Mouse (Mus musculus) heart, embryonic 15.5 days (tissue): Measurements from ENCODE around the gene Caly. TPM values are rescaled to one million over a fixed set of nuclear protein-coding genes. Genes with fewer than 3 reads are reported as not detected.

Experiments used
- ATAC-seq: fragments of 200-750 bp; cut with Nextera tagmentation; replicated peaks from 2 replicates; pipeline ENCODE4 v1.8.0; 2017; ENCODE audit warnings: low read depth, moderate TSS enrichment; ENCODE audit not compliant: insufficient number of reproducible peaks, insufficient read depth, low FRiP score
- H3K27ac ChIP-seq: fragments of 300-500 bp; sonication (generic); 2 replicates; pipeline ENCODE4 v1.5.1; 2015; ENCODE audit warnings: mild to moderate bottlenecking, inconsistent platforms
- H3K27me3 ChIP-seq: fragments of 300-500 bp; sonication (generic); 2 replicates; pipeline ENCODE4 v1.6.1; 2015; ENCODE audit warnings: inconsistent platforms
- H3K36me3 ChIP-seq: fragments of 300-500 bp; sonication (generic); 2 replicates; pipeline ENCODE4 v1.6.1; 2015; ENCODE audit warnings: mild to moderate bottlenecking, inconsistent platforms
- H3K4me1 ChIP-seq: fragments of 300-500 bp; sonication (generic); replicated peaks from 2 replicates; pipeline ENCODE4 v1.6.1; 2015; ENCODE audit warnings: inconsistent platforms
- H3K4me2 ChIP-seq: fragments of 300-500 bp; sonication (generic); 2 replicates; pipeline ENCODE4 v1.6.1; 2015; ENCODE audit warnings: inconsistent platforms, mild to moderate bottlenecking, moderate library complexity
- H3K4me3 ChIP-seq: fragments of 300-500 bp; sonication (generic); 2 replicates; pipeline ENCODE4 v1.5.1; 2015; ENCODE audit warnings: mild to moderate bottlenecking, inconsistent platforms
- H3K9ac ChIP-seq: fragments of 300-500 bp; sonication (generic); 2 replicates; pipeline ENCODE4 v1.6.1; 2015; ENCODE audit warnings: mild to moderate bottlenecking, inconsistent platforms
- H3K9me3 ChIP-seq: fragments of 300-500 bp; sonication (generic); replicated peaks from 2 replicates; pipeline ENCODE4 v1.6.1; 2016; ENCODE audit warnings: inconsistent platforms
- WGBS: fragments of 180-500 bp; shearing (Covaris S2); methylation state at CpG from one replicate; pipeline ENCODE4 v1.1.7; 2015; ENCODE audit warnings: mixed read lengths; 5-methylcytosine and 5-hydroxymethylcytosine counted together
- polyA plus RNA-seq: library from polyadenylated mRNA; unstranded; fragments of >200 nt; fragmentation: Nextera tagmentation; extraction: Ambion mirVana; gene quantifications from 2 replicates; pipeline ENCODE4 v1.2.1, GENCODE M21; 2015

The Caly gene
- polyA plus RNA-seq, 1 experiment from 2014 or later = 0.45 TPM

GRCm38 (mm10) chr7:140081408-140082241 lies 723 bp downstream of the Caly start:
- no peak overlapping the region for H3K4me3 ChIP-seq
- H3K27me3 ChIP-seq = peaks cover 57% of the 10 kb centered on the region
- H3K9ac ChIP-seq = no peak overlapping the region
- no peaks in the 10 kb centered on the region for H3K36me3 ChIP-seq
- no peak overlapping the region for H3K27ac ChIP-seq
- no peak for ATAC-seq
- no peaks in the 10 kb centered on the region for H3K9me3 ChIP-seq
- no peak overlapping the region for H3K4me2 ChIP-seq
- WGBS = 18% methylated on average over 20 of the region's 20 CpGs
- peaks cover 2% of the 10 kb centered on the region; the same call in 1 of the 2 replicates for H3K4me1 ChIP-seq

GRCm38 (mm10) chr7:140080503-140081156 lies 1.7 kb downstream of the Caly start:
- no peak overlapping the region for H3K9ac ChIP-seq
- H3K4me1 ChIP-seq = peaks cover 2% of the 10 kb centered on the region; the same call in 1 of the 2 replicates
- no peak overlapping the region for H3K27ac ChIP-seq
- H3K27me3 ChIP-seq = peaks cover 57% of the 10 kb centered on the region
- no peak for ATAC-seq
- 4% methylated on average over 24 of the region's 24 CpGs for WGBS
- H3K4me2 ChIP-seq = peak overlapping the region; percentile 39
- H3K36me3 ChIP-seq = no peaks in the 10 kb centered on the region
- no peaks in the 10 kb centered on the region for H3K9me3 ChIP-seq
- peak overlapping the region; percentile 0; the same call in 1 of the 2 replicates for H3K4me3 ChIP-seq

DNA sequence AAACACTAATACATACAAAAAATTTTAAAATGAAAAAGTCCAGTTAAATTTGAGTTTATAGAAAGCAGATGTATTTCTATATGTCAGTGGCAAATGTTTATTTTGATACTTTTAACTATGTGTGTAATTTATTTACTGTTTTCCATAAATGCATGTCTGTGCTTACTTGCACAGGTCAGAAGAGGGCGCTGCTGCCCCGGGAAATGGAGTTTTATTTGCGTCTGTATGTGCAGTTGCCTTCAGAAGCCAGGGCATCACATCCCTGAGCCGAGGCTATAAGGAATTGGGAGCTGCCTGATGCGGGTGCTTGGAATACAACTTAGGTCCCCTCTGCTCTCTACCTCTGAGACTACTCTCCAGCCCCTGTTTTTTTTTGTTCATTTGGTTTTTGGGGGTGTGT lies 3.6 kb downstream of the Caly start:
- Histone ChIP-seq H3K4me1 (peaks cover 2% of the 10 kb centered on the region; the same call in 1 of the 2 replicates), H3K27me3 (peaks cover 49% of the 10 kb centered on the region), H3K9me3 (no peaks in the 10 kb centered on the region), H3K27ac (no peak overlapping the region), H3K36me3 (no peaks in the 10 kb centered on the region), H3K4me2 (no peak overlapping the region), H3K4me3 (no peak overlapping the region), H3K9ac (no peak overlapping the region)
- no peak for ATAC-seq
- WGBS = under 1% methylated on average over 5 of the region's 5 CpGs

DNA sequence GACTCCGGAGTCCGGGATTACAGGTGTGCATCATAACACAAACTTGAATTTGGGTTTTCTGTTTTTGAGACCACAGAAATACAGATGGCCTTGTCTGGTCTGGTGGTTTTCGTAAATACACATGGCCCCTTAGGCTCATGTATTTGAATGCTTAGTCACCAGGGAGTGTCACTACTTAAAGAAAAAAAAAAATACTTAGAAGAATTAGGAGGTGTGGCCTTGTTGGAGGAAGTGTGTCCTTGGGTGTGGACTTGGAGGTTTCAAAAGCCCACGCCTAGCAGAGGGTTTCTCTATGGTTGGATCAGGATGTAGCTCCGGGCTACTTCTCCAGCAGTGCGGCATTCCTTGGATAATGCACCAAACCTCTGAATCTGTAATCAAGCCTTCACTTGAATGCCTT lies 4.7 kb downstream of the Caly start:
- Histone ChIP-seq H3K4me1 (peaks cover 2% of the 10 kb centered on the region; the same call in 1 of the 2 replicates), H3K27me3 (peaks cover 47% of the 10 kb centered on the region), H3K9me3 (no peaks in the 10 kb centered on the region), H3K4me3 (no peak overlapping the region), H3K27ac (no peak overlapping the region), H3K4me2 (no peak overlapping the region), H3K36me3 (no peaks in the 10 kb centered on the region), H3K9ac (no peak overlapping the region)
- 65% methylated on average over 6 of the region's 6 CpGs for WGBS
- ATAC-seq = no peak

- no peaks in the 10 kb centered on the region for H3K9me3 ChIP-seq
- H3K36me3 ChIP-seq = no peaks in the 10 kb centered on the region
- peak overlapping the region; percentile 46 for H3K4me3 ChIP-seq
- H3K9ac ChIP-seq = peak overlapping the region; percentile 56
- peak; percentile 45; the same call in 1 of the 2 replicates for ATAC-seq
- H3K27me3 ChIP-seq = peaks cover 50% of the 10 kb centered on the region
- H3K4me2 ChIP-seq = peak overlapping the region; percentile 72
- no peak overlapping the region for H3K27ac ChIP-seq
- WGBS = 24% methylated on average over 38 of the region's 39 CpGs
- H3K4me1 ChIP-seq = peaks cover 6% of the 10 kb centered on the region
These were observed 12.2 kb downstream of the Caly start for GRCm38 (mm10) chr7:140070042-140070711.

DNA sequence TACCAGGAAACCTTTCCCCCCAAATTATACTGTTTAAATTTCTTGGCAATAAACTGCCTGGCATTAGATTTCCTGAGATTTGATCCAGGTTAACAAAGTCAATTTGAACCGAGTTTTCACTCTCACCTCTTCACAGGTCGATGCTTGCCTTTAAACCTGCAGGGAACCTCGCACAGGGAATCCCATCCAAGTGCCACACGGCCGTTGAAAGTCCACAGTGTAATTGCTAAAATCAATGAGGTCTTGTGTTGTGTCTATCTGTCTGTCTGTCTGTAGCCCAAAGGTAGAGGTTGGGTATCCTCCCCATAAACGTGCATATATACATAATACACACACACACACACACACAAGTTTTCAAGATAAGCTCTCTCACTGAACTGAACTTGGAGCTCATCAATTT lies 15.0 kb downstream of the Caly start:
- H3K27ac ChIP-seq = no peak overlapping the region
- 54% methylated on average over 6 of the region's 6 CpGs for WGBS
- H3K9ac ChIP-seq = no peak overlapping the region
- peaks cover 67% of the 10 kb centered on the region for H3K27me3 ChIP-seq
- H3K36me3 ChIP-seq = no peaks in the 10 kb centered on the region
- H3K4me3 ChIP-seq = no peak overlapping the region
- no peak overlapping the region for H3K4me2 ChIP-seq
- ATAC-seq = no peak
- peaks cover 6% of the 10 kb centered on the region for H3K4me1 ChIP-seq
- no peaks in the 10 kb centered on the region for H3K9me3 ChIP-seq

- no peak for ATAC-seq
- Histone ChIP-seq H3K4me1 (peaks cover 15% of the 10 kb centered on the region), H3K4me3 (no peak overlapping the region), H3K9me3 (no peaks in the 10 kb centered on the region), H3K9ac (no peak overlapping the region), H3K36me3 (no peaks in the 10 kb centered on the region), H3K4me2 (no peak overlapping the region), H3K27ac (no peak overlapping the region), H3K27me3 (peaks cover 83% of the 10 kb centered on the region)
- 20% methylated on average over 7 of the region's 7 CpGs for WGBS
These were observed 19.3 kb downstream of the Caly start for GRCm38 (mm10) chr7:140063092-140063491.

GRCm38 (mm10) chr7:140062307-140062706 lies 20.0 kb downstream of the Caly start:
- ATAC-seq = no peak
- H3K4me1 ChIP-seq = peaks cover 20% of the 10 kb centered on the region
- no peak overlapping the region for H3K4me3 ChIP-seq
- WGBS = 15% methylated on average over 11 of the region's 11 CpGs
- no peaks in the 10 kb centered on the region for H3K36me3 ChIP-seq
- H3K27ac ChIP-seq = no peak overlapping the region
- no peak overlapping the region for H3K9ac ChIP-seq
- no peak overlapping the region for H3K4me2 ChIP-seq
- H3K9me3 ChIP-seq = no peaks in the 10 kb centered on the region
- H3K27me3 ChIP-seq = peaks cover 91% of the 10 kb centered on the region

- Histone ChIP-seq H3K9me3 (no peaks in the 10 kb centered on the region), H3K4me1 (peaks cover 20% of the 10 kb centered on the region), H3K9ac (no peak overlapping the region), H3K27ac (no peak overlapping the region), H3K27me3 (peaks cover 96% of the 10 kb centered on the region), H3K4me3 (peak overlapping the region; percentile 41), H3K4me2 (peak overlapping the region; percentile 62), H3K36me3 (no peaks in the 10 kb centered on the region)
- WGBS = 6% methylated on average over 6 of the region's 6 CpGs
- ATAC-seq = no peak
These were observed 20.6 kb downstream of the Caly start for GRCm38 (mm10) chr7:140061832-140062130.

DNA sequence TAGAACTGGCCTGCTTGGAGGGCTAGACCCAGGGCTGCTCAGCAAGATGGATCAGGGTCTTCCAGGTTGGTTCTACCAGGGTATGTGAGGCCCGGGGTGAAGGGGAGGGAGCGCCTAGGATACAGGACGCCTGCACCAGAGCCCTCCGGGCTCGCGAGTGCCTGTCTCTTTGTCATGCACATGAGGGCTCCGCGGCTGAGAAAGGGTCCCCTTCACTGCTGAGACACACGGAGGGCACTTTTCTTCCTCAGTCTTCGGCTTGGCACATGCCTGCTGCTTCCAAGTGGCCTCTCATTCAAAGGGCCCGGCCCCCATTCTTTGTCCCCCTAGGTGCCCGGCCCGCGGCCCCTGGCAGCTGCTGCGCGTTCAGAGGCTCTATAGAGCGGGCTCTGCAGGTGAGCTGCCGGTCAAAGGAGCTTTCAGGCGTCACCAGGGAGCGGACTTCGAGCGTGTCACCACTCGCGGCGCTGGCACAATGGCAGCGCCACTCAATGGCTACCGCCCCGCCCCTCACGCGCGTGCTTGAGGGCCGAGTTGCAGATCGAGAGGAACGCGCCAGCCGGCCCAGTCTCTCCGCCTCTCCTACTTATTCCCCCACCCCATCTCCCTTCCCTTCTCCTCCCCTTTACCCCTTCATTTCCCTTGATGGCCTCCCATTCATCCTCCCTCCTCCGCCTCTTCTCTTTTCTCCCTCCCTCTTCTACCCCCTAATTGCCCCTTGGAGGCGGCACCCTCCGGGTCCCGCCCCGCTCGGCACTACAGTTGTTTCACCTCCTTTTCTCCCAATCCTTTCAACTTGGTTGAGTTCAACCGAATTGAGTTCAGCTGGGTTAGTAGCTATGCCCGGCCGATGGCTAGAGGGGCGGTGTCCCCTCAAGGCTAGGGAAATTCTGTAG lies 21.2 kb downstream of the Caly start:
- peak overlapping the region; percentile 62 for H3K4me2 ChIP-seq
- peaks cover 20% of the 10 kb centered on the region for H3K4me1 ChIP-seq
- no peak overlapping the region for H3K27ac ChIP-seq
- no peak for ATAC-seq
- peak overlapping the region; percentile 41 for H3K4me3 ChIP-seq
- H3K36me3 ChIP-seq = no peaks in the 10 kb centered on the region
- H3K9ac ChIP-seq = no peak overlapping the region
- H3K27me3 ChIP-seq = peaks cover 99% of the 10 kb centered on the region
- WGBS = under 1% methylated on average over 45 of the region's 47 CpGs
- H3K9me3 ChIP-seq = no peaks in the 10 kb centered on the region

DNA sequence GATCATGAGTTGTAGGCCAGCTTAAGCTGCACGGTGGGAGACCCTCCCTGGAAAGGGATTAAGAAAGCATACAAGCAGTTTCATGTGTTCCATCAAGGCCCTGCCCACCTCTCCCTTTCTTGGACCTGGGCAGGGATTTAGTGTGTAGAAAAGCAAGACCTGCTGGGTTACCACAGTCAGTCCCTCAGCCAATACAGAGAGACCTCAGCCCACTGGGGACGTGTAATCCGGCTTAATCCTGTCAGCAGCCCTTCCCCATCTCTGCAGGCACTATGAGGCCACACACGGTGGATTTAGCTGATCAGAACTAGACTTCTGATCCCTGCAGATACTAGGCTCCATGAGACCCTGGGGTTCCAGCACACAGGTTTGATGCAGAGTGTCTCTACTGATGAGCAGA lies 22.7 kb downstream of the Caly start:
- ATAC-seq = no peak
- Histone ChIP-seq H3K27me3 (peaks cover 97% of the 10 kb centered on the region), H3K36me3 (no peaks in the 10 kb centered on the region), H3K4me3 (no peak overlapping the region), H3K9me3 (no peaks in the 10 kb centered on the region), H3K4me2 (no peak overlapping the region), H3K4me1 (peaks cover 20% of the 10 kb centered on the region), H3K27ac (no peak overlapping the region), H3K9ac (no peak overlapping the region)
- 30% methylated on average over 4 of the region's 4 CpGs for WGBS
